Mouse (Mus musculus) cerebellum, adult 2 months (tissue): Measurements from ENCODE around the gene Rasgef1b.

Source experiments
- CTCF ChIP-seq: fragments of 200-500 bp; IDR thresholded peaks from 2 replicates; pipeline ENCODE4 v1.5.1; 2011; ENCODE audit warnings: low read depth, mild to moderate bottlenecking, control low read depth, low read length, moderate library complexity, borderline replicate concordance; ENCODE audit not compliant: insufficient read depth
- POLR2A ChIP-seq: fragments of 200-500 bp; IDR thresholded peaks from 2 replicates; pipeline ENCODE4 v1.6.1; 2011; ENCODE audit warnings: low read length, control low read depth, borderline replicate concordance; ENCODE audit not compliant: insufficient read depth

- TF ChIP-seq POLR2A, result no peak
- TF ChIP-seq CTCF, result no peak
These were observed 231.0 kb downstream of the Rasgef1b start for GRCm38 (mm10) chr5:99497856-99498255.
